Mouse (Mus musculus): ENCODE results near the gene Zc3h18. TPM values are rescaled to one million over a fixed set of nuclear protein-coding genes. Genes with fewer than 3 reads are reported as not detected.

Gene Zc3h18
- polyA plus RNA-seq, 1 experiment from 2014 or later, result 75.7 TPM

Other genes starting within 250 kb of the Zc3h18 start
- 1.3 and 1.5 TPM in 2 replicates for gene Zfpm1, start 94.5 kb upstream of the Zc3h18 start, polyA plus RNA-seq (2016; fragmentation: Nextera tagmentation; extraction: Ambion mirVana)
- not detected in 2 replicates for gene Trhr2, start 15.9 kb upstream of the Zc3h18 start, polyA plus RNA-seq (2016; fragmentation: Nextera tagmentation; extraction: Ambion mirVana)
- gene Il17c, start 45.4 kb downstream of the Zc3h18 start, polyA plus RNA-seq (2016; fragmentation: Nextera tagmentation; extraction: Ambion mirVana), result not detected in 2 replicates
- gene Cyba, start 56.3 kb downstream of the Zc3h18 start, polyA plus RNA-seq (2016; fragmentation: Nextera tagmentation; extraction: Ambion mirVana), result 75.8 and 80.9 TPM in 2 replicates
- gene Mvd, start 66.8 kb downstream of the Zc3h18 start, polyA plus RNA-seq (2016; fragmentation: Nextera tagmentation; extraction: Ambion mirVana), result 60.3 and 60.7 TPM in 2 replicates
- gene Snai3, start 84.1 kb downstream of the Zc3h18 start, polyA plus RNA-seq (2016; fragmentation: Nextera tagmentation; extraction: Ambion mirVana), result 0.07 TPM in 1 of 2 replicates, not detected in the other
- gene Rnf166, start 99.5 kb downstream of the Zc3h18 start, polyA plus RNA-seq (2016; fragmentation: Nextera tagmentation; extraction: Ambion mirVana), result 31.7 and 35.6 TPM in 2 replicates
- 71.5 and 72.6 TPM in 2 replicates for gene Ctu2, start 99.5 kb downstream of the Zc3h18 start, polyA plus RNA-seq (2016; fragmentation: Nextera tagmentation; extraction: Ambion mirVana)
- 5.8 and 8.2 TPM in 2 replicates for gene Piezo1, start 174.7 kb downstream of the Zc3h18 start, polyA plus RNA-seq (2016; fragmentation: Nextera tagmentation; extraction: Ambion mirVana)
- 63.2 and 70.9 TPM in 2 replicates for gene Cdt1, start 191.4 kb downstream of the Zc3h18 start, polyA plus RNA-seq (2016; fragmentation: Nextera tagmentation; extraction: Ambion mirVana)
- gene Aprt, start 200.3 kb downstream of the Zc3h18 start, polyA plus RNA-seq (2016; fragmentation: Nextera tagmentation; extraction: Ambion mirVana), result 241 and 278 TPM in 2 replicates
- gene Galns, start 234.9 kb downstream of the Zc3h18 start, polyA plus RNA-seq (2016; fragmentation: Nextera tagmentation; extraction: Ambion mirVana), result 6.6 and 7.7 TPM in 2 replicates
- 51.0 and 61.2 TPM in 2 replicates for gene Trappc2l, start 235.0 kb downstream of the Zc3h18 start, polyA plus RNA-seq (2016; fragmentation: Nextera tagmentation; extraction: Ambion mirVana)
- gene Pabpn1l, start 246.1 kb downstream of the Zc3h18 start, polyA plus RNA-seq (2016; fragmentation: Nextera tagmentation; extraction: Ambion mirVana), result not detected in 2 replicates

Measured in midbrain, embryonic 10.5 days (tissue).